Mouse (Mus musculus) liver, adult 2 months (tissue): ENCODE measurements around the gene Zfp622. TPM values are rescaled to one million over a fixed set of nuclear protein-coding genes. Genes with fewer than 3 reads are reported as not detected.

Experiments
- DNase-seq: peaks from one replicate; pipeline ENCODE4 v3.0.0-alpha.2; 2011; ENCODE audit warnings: low read depth, low spot score; ENCODE audit errors: extremely low read depth
- H3K27ac ChIP-seq: fragments of 200-500 bp; replicated peaks from 2 replicates; pipeline ENCODE4 v1.5.1; 2012; ENCODE audit warnings: low read depth, mild to moderate bottlenecking, control low read depth, inconsistent platforms, low read length; ENCODE audit not compliant: insufficient read depth
- H3K27me3 ChIP-seq: fragments of 200-500 bp; 2 replicates; pipeline ENCODE4 v1.6.1; 2012; ENCODE audit warnings: mild to moderate bottlenecking, moderate library complexity, low read length, inconsistent platforms; ENCODE audit not compliant: control insufficient read depth, insufficient read depth
- H3K36me3 ChIP-seq: fragments of 200-500 bp; 2 replicates; pipeline ENCODE4 v1.6.1; 2012; ENCODE audit warnings: low read length, inconsistent platforms; ENCODE audit not compliant: control insufficient read depth, insufficient read depth
- H3K4me1 ChIP-seq: fragments of 200-500 bp; 2 replicates; pipeline ENCODE4 v1.6.1; 2011; ENCODE audit warnings: low read length; ENCODE audit not compliant: control insufficient read depth, insufficient read depth
- H3K4me3 ChIP-seq: fragments of 200-500 bp; 2 replicates; pipeline ENCODE4 v1.5.1; 2011; ENCODE audit warnings: low read depth, mild to moderate bottlenecking, control low read depth, low read length, moderate library complexity; ENCODE audit not compliant: insufficient read depth
- H3K79me2 ChIP-seq: fragments of 200-500 bp; 2 replicates; pipeline ENCODE4 v1.6.1; 2012; ENCODE audit warnings: inconsistent platforms, mild to moderate bottlenecking, low read length, moderate library complexity; ENCODE audit not compliant: control insufficient read depth, insufficient read depth
- H3K9ac ChIP-seq: fragments of 200-500 bp; 2 replicates; pipeline ENCODE4 v1.6.1; 2012; ENCODE audit warnings: low read depth, mild to moderate bottlenecking, control low read depth, inconsistent platforms, low read length
- CTCF ChIP-seq: fragments of 200-500 bp; IDR thresholded peaks from 2 replicates; pipeline ENCODE4 v1.5.1; 2011; ENCODE audit warnings: low read depth, low read length, control low read depth
- POLR2A ChIP-seq: fragments of 200-500 bp; IDR thresholded peaks from 2 replicates; pipeline ENCODE4 v1.6.1; 2011; ENCODE audit warnings: low read length, control low read depth; ENCODE audit not compliant: insufficient read depth; ENCODE audit errors: extremely low read depth
- WGBS: fragments of 180-500 bp; shearing (Covaris S2); methylation state at CpG from one replicate; pipeline ENCODE4 v1.1.7; 2018; 5-methylcytosine and 5-hydroxymethylcytosine counted together
- polyA plus RNA-seq: library from polyadenylated mRNA; depleted of rRNA; stranded (reverse); fragments of >200 nt; gene quantifications from 2 replicates; pipeline ENCODE4 v1.2.3, GENCODE M21; 2012
- total RNA-seq: library from RNA; depleted of rRNA; stranded (reverse); fragments of >200 nt; gene quantifications from 2 replicates; pipeline ENCODE4 v1.2.3, GENCODE M21; 2014

The Zfp622 gene
- total and polyA plus RNA-seq, 2 experiments: 12.8 to 16.4 TPM

GRCm38 (mm10) chr15:25956422-25957117 is 27.6 kb upstream of the Zfp622 start:
- no peak overlapping the region for H3K27ac ChIP-seq
- DNase-seq: no peak
- H3K36me3 ChIP-seq: peaks cover 2% of the 10 kb centered on the region; the same call in 1 of the 2 replicates
- no peaks in the 10 kb centered on the region for H3K4me1 ChIP-seq
- no peaks in the 10 kb centered on the region for H3K27me3 ChIP-seq
- 65% methylated on average over 11 of the region's 11 CpGs for WGBS
- TF ChIP-seq CTCF: no peak
- TF ChIP-seq POLR2A: no peak
- H3K9ac ChIP-seq: no peak overlapping the region
- H3K79me2 ChIP-seq: peaks cover 13% of the 10 kb centered on the region; the same call in 1 of the 2 replicates
- H3K4me3 ChIP-seq: no peak overlapping the region

DNA sequence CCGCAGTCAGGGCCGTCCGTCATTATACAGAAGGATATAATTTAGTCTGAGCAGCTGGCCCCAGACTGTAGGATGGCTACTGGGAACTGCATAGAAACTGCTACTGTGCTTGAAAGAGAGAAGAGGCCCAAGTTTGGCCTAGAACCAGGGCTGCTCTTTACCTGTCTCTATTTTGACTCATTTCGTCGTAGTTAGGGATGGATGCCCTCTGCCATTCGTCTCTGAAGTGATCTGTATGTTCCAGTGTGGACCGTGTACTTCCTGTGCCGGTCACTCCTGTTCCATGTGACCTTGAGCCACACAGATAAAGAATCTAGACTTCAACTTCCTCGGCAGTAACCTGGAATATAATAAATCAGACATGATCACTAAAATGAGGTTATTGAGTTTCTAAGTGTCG is 26.5 kb upstream of the Zfp622 start:
- no peak for DNase-seq
- Histone ChIP-seq H3K4me3 (no peak overlapping the region), H3K9ac (no peak overlapping the region), H3K27me3 (no peaks in the 10 kb centered on the region), H3K27ac (no peak overlapping the region), H3K4me1 (no peaks in the 10 kb centered on the region), H3K79me2 (peaks cover 13% of the 10 kb centered on the region; the same call in 1 of the 2 replicates), H3K36me3 (peaks cover 2% of the 10 kb centered on the region; the same call in 1 of the 2 replicates)
- 70% methylated on average over 10 of the region's 10 CpGs for WGBS
- TF ChIP-seq POLR2A (no peak), CTCF (no peak)

DNA sequence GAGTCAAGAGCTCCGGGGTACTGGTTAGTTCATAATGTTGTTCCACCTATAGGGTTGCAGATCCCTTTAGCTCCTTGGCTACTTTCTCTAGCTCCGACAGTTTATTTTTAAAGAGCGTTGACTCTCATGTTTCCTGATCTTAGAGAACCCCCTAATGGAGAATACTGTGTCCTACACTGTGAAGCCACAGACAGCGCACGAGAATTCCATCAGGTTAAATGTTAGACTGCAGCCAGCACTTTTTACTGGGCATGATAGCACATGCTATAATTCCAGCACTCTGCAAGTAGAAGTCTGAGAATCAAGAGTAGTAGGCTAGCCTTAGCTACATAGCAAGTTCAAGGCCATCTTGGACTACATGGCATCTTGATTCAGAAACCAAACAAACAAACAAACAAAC is 24.8 kb upstream of the Zfp622 start:
- WGBS: 30% methylated on average over 5 of the region's 5 CpGs
- H3K36me3 ChIP-seq: peaks cover 7% of the 10 kb centered on the region

GRCm38 (mm10) chr15:25960231-25960630 is 23.9 kb upstream of the Zfp622 start:
- Histone ChIP-seq H3K27me3 (no peaks in the 10 kb centered on the region), H3K79me2 (peaks cover 9% of the 10 kb centered on the region; the same call in 1 of the 2 replicates), H3K9ac (no peak overlapping the region), H3K27ac (no peak overlapping the region), H3K4me1 (no peaks in the 10 kb centered on the region), H3K4me3 (no peak overlapping the region), H3K36me3 (peaks cover 15% of the 10 kb centered on the region)
- no peak for DNase-seq
- TF ChIP-seq CTCF (no peak), POLR2A (no peak)
- 88% methylated on average over 5 of the region's 5 CpGs for whole genome bisulfite sequencing

More for the DNA sequence above, 24.8 kb upstream of the Zfp622 start:
- Histone ChIP-seq H3K79me2 (peaks cover 11% of the 10 kb centered on the region; the same call in 1 of the 2 replicates), H3K9ac (no peak overlapping the region), H3K4me1 (no peaks in the 10 kb centered on the region), H3K27me3 (no peaks in the 10 kb centered on the region), H3K4me3 (no peak overlapping the region), H3K27ac (no peak overlapping the region)
- DNase-seq: peak; percentile 46
- TF ChIP-seq POLR2A (no peak), CTCF (no peak)

- 53% methylated on average over 6 of the region's 6 CpGs for WGBS
- 0 out of 2 replicates have a peak, but pooled peaks cover 2% of the 10 kb centered on the region for H3K79me2 ChIP-seq
- TF ChIP-seq CTCF (no peak), POLR2A (no peak)
- H3K9ac ChIP-seq: no peak overlapping the region
- DNase-seq: no peak
- H3K4me1 ChIP-seq: no peaks in the 10 kb centered on the region
- H3K27ac ChIP-seq: no peak overlapping the region
- no peaks in the 10 kb centered on the region for H3K27me3 ChIP-seq
- H3K4me3 ChIP-seq: no peak overlapping the region
- peaks cover 51% of the 10 kb centered on the region for H3K36me3 ChIP-seq
Observed at GRCm38 (mm10) chr15:25966220-25966774, 17.9 kb upstream of the Zfp622 start.

DNA sequence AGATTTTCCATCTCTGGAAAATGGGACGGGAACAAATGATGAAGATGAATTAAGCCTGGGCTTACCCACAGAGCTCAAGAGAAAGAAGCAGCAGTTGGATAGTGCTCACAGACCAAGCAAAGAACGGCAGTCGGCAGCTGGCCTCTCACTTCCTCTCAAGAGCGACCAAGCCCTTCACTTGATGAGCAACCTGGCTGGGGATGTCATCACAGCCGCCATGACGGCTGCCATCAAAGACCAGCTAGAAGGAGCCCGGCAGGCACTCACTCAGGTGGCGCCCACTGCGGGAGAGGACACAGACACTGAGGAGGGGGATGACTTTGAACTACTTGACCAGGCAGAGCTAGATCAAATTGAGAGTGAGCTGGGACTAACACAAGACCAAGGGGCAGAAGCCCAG is 12.6 kb upstream of the Zfp622 start:
- H3K27ac ChIP-seq: no peak overlapping the region
- 92% methylated on average over 9 of the region's 9 CpGs for WGBS
- peaks cover 4% of the 10 kb centered on the region for H3K4me1 ChIP-seq
- TF ChIP-seq POLR2A (no peak), CTCF (no peak)
- no peaks in the 10 kb centered on the region for H3K27me3 ChIP-seq
- peaks cover 43% of the 10 kb centered on the region for H3K36me3 ChIP-seq
- no peak overlapping the region for H3K4me3 ChIP-seq
- no peak overlapping the region for H3K9ac ChIP-seq
- DNase-seq: no peak
- H3K79me2 ChIP-seq: no peaks in the 10 kb centered on the region
